Mouse (Mus musculus): ENCODE data around the gene Gnas. TPM values are rescaled to one million over a fixed set of nuclear protein-coding genes. Genes with fewer than 3 reads are reported as not detected.

Gnas gene
- total RNA-seq, 2 experiments from 2014 or later: 1,778 to 1,853 TPM

GRCm38 (mm10) chr2:174329663-174330615, 45.8 kb downstream of the Gnas start:
- peak; percentile 17 for TF ChIP-seq CTCF (IDR thresholded peaks at IDR 0.05)
- peak; percentile 69 to 76 for DNase-seq (ENCODE audit: extremely low spot score in 1 of 2, low spot score in 2 of 2)
- H3K27ac ChIP-seq: peak overlapping the region; percentile 95
- intact Hi-C loops (cut with DNase I): loop anchor here (5.0 kb wide), 4 partner anchors 87 to 527 kb away; partner anchors contain the start of genes Atp5e and Nelfcd
- H3K4me3 ChIP-seq: peak overlapping the region; percentile 94

GRCm38 (mm10) chr2:174330616-174331191, 46.6 kb downstream of the Gnas start:
- H3K4me3 ChIP-seq: peak overlapping the region; percentile 94
- no peak for TF ChIP-seq CTCF (IDR thresholded peaks at IDR 0.05)
- peak overlapping the region; percentile 95 for H3K27ac ChIP-seq
- peak; percentile 61 to 68 for DNase-seq (ENCODE audit: extremely low spot score in 1 of 2, low spot score in 2 of 2)
- intact Hi-C loops (cut with DNase I): loop anchor here (5.0 kb wide), 3 partner anchors 87 to 342 kb away; partner anchors contain the start of genes Atp5e and Nelfcd

GRCm38 (mm10) chr2:174331282-174332030, 47.3 kb downstream of the Gnas start:
- Histone ChIP-seq H3K27ac (peak overlapping the region; percentile 95), H3K4me3 (peak overlapping the region; percentile 94)
- no peak for DNase-seq (ENCODE audit: extremely low spot score in 1 of 2, low spot score in 2 of 2)
- no peak for TF ChIP-seq CTCF (IDR thresholded peaks at IDR 0.05)
- intact Hi-C loops (cut with DNase I): loop anchor here (5.0 kb wide), 3 partner anchors 86 to 341 kb away; partner anchors contain the start of genes Atp5e and Nelfcd

- no peak for DNase-seq (ENCODE audit: extremely low spot score in 1 of 2, low spot score in 2 of 2)
- intact Hi-C loops (cut with DNase I): loop anchor here (5.0 kb wide), 3 partner anchors 84 to 339 kb away; partner anchors contain the start of genes Atp5e and Nelfcd
- Histone ChIP-seq H3K27ac (no peak overlapping the region), H3K4me3 (no peak overlapping the region)
- TF ChIP-seq CTCF (IDR thresholded peaks at IDR 0.05): no peak
Observed at GRCm38 (mm10) chr2:174333239-174333890, 49.2 kb downstream of the Gnas start.

GRCm38 (mm10) chr2:174334415-174334814, 50.3 kb downstream of the Gnas start:
- Histone ChIP-seq H3K27ac (no peak overlapping the region), H3K4me3 (no peak overlapping the region)
- no peak for TF ChIP-seq CTCF (IDR thresholded peaks at IDR 0.05)
- intact Hi-C loops (cut with DNase I): loop anchor here (5.0 kb wide), 3 partner anchors 83 to 338 kb away; partner anchors contain the start of genes Atp5e and Nelfcd
- DNase-seq (ENCODE audit: extremely low spot score in 1 of 2, low spot score in 2 of 2): no peak

- Histone ChIP-seq H3K27ac (no peak overlapping the region), H3K4me3 (no peak overlapping the region)
- TF ChIP-seq CTCF (IDR thresholded peaks at IDR 0.05): no peak
- intact Hi-C loops (cut with DNase I): no loop called here
- DNase-seq (ENCODE audit: extremely low spot score in 1 of 2, low spot score in 2 of 2): no peak
Observed at GRCm38 (mm10) chr2:174337275-174337674, 53.2 kb downstream of the Gnas start.

- no peak overlapping the region for H3K4me3 ChIP-seq
- no peak for DNase-seq (ENCODE audit: extremely low spot score in 1 of 2, low spot score in 2 of 2)
- TF ChIP-seq CTCF (IDR thresholded peaks at IDR 0.05): no peak
- intact Hi-C loops (cut with DNase I): no loop called here
- no peak overlapping the region for H3K27ac ChIP-seq
Observed at GRCm38 (mm10) chr2:174339701-174340100, 55.6 kb downstream of the Gnas start.

GRCm38 (mm10) chr2:174340229-174340892, 56.2 kb downstream of the Gnas start:
- Histone ChIP-seq H3K4me3 (no peak overlapping the region), H3K27ac (no peak overlapping the region)
- intact Hi-C loops (cut with DNase I): no loop called here
- TF ChIP-seq CTCF (IDR thresholded peaks at IDR 0.05): no peak
- DNase-seq (ENCODE audit: extremely low spot score in 1 of 2, low spot score in 2 of 2): no peak

GRCm38 (mm10) chr2:174340893-174341580, 56.9 kb downstream of the Gnas start:
- H3K4me3 ChIP-seq: no peak overlapping the region
- TF ChIP-seq CTCF (IDR thresholded peaks at IDR 0.05): no peak
- DNase-seq (ENCODE audit: extremely low spot score in 1 of 2, low spot score in 2 of 2): no peak
- H3K27ac ChIP-seq: no peak overlapping the region
- intact Hi-C loops (cut with DNase I): no loop called here

GRCm38 (mm10) chr2:174342793-174343400, 58.8 kb downstream of the Gnas start:
- peak overlapping the region; percentile 36; the same call in 1 of the 2 replicates for H3K27ac ChIP-seq

More at GRCm38 (mm10) chr2:174342793-174343400, 58.8 kb downstream of the Gnas start:
- intact Hi-C loops (cut with DNase I): no loop called here
- no peak overlapping the region for H3K4me3 ChIP-seq
- no peak for TF ChIP-seq CTCF (IDR thresholded peaks at IDR 0.05)
- DNase-seq (ENCODE audit: extremely low spot score in 1 of 2, low spot score in 2 of 2): no peak

Measured in left cerebral cortex, adult 2 months (tissue).